Mouse (Mus musculus) C2C12 (cell line): ENCODE results near the gene Ppp1r18. TPM values are rescaled to one million over a fixed set of nuclear protein-coding genes. Genes with fewer than 3 reads are reported as not detected.

Experiments used
- H3K27me3 ChIP-seq: one replicate; pipeline ENCODE4 v1.6.1; 2011; ENCODE audit not compliant: control insufficient read depth, insufficient read depth, insufficient read length
- H3K36me3 ChIP-seq: one replicate; pipeline ENCODE4 v1.6.1; 2011; ENCODE audit not compliant: control insufficient read depth, insufficient read depth
- H3K4me3 ChIP-seq: one replicate; pipeline ENCODE4 v1.5.1; 2011; ENCODE audit warnings: mild to moderate bottlenecking, control low read depth; ENCODE audit not compliant: poor library complexity, insufficient read depth, severe bottlenecking
- H3K79me2 ChIP-seq: one replicate; pipeline ENCODE4 v1.6.1; 2011; ENCODE audit not compliant: control insufficient read depth, insufficient read depth
- H3K79me3 ChIP-seq: one replicate; pipeline ENCODE4 v1.6.1; 2011; ENCODE audit warnings: low read depth, control low read depth
- H3ac ChIP-seq: one replicate; pipeline ENCODE3; 2011; ENCODE audit warnings: low read depth; ENCODE audit not compliant: control insufficient read depth, insufficient read length
- CEBPB ChIP-seq: IDR thresholded peaks from one replicate; pipeline ENCODE4 v1.6.1; 2011; ENCODE audit warnings: low read depth, mild to moderate bottlenecking, control low read depth, moderate library complexity
- CTCF ChIP-seq: IDR thresholded peaks from one replicate; pipeline ENCODE4 v1.5.1; 2011; ENCODE audit not compliant: control insufficient read depth, insufficient read depth, insufficient read length
- FOSL1 ChIP-seq: IDR thresholded peaks from one replicate; pipeline ENCODE4 v1.8.0; 2011; ENCODE audit warnings: mild to moderate bottlenecking, low read length; ENCODE audit not compliant: poor library complexity, insufficient read depth, severe bottlenecking
- MAX ChIP-seq: IDR thresholded peaks from one replicate; pipeline ENCODE4 v1.6.1; 2011; ENCODE audit warnings: mild to moderate bottlenecking, control low read depth
- MYOD1 ChIP-seq: IDR thresholded peaks from one replicate; pipeline ENCODE4 v1.6.1; 2011; ENCODE audit warnings: low read depth; ENCODE audit not compliant: control insufficient read depth, insufficient read length
- MYOG ChIP-seq: IDR thresholded peaks from one replicate; pipeline ENCODE4 v1.6.1; 2011; ENCODE audit not compliant: control insufficient read depth, insufficient read length; ENCODE audit errors: extremely low read depth
- USF1 ChIP-seq: IDR thresholded peaks from one replicate; pipeline ENCODE4 v1.6.1; 2011; ENCODE audit warnings: low read depth, mild to moderate bottlenecking, control low read depth, moderate library complexity
- polyA plus RNA-seq: library from polyadenylated mRNA; unstranded; fragments of >200 nt; fragmentation: generic; extraction: Trizol; gene quantifications from one replicate; pipeline ENCODE4 v1.2.1, GENCODE M21; 2012; ENCODE audit warnings: missing spikeins

The Ppp1r18 gene
- polyA plus RNA-seq, 1 experiment, result 84.2 TPM

- H3K27me3 ChIP-seq, result no peaks in the 10 kb centered on the region
- H3ac ChIP-seq, result no peak overlapping the region
- H3K4me3 ChIP-seq, result no peak overlapping the region
- no peaks in the 10 kb centered on the region for H3K79me3 ChIP-seq
- TF ChIP-seq CTCF, result no peak
- no peak for TF ChIP-seq CEBPB
- no peak for TF ChIP-seq USF1
- TF ChIP-seq MAX, result no peak
- TF ChIP-seq FOSL1, result no peak
- no peak for TF ChIP-seq MYOG
- TF ChIP-seq MYOD1, result no peak
- H3K79me2 ChIP-seq, result peaks cover 1% of the 10 kb centered on the region
- H3K36me3 ChIP-seq, result peaks cover 19% of the 10 kb centered on the region
Measured at GRCm38 (mm10) chr17:35903343-35903991, 38.1 kb downstream of the Ppp1r18 start.

GRCm38 (mm10) chr17:35903992-35904355 lies 38.6 kb downstream of the Ppp1r18 start:
- Histone ChIP-seq H3K4me3 (no peak overlapping the region), H3K79me3 (peaks cover 3% of the 10 kb centered on the region), H3K36me3 (peaks cover 19% of the 10 kb centered on the region), H3K79me2 (peaks cover 6% of the 10 kb centered on the region), H3ac (no peak overlapping the region), H3K27me3 (no peaks in the 10 kb centered on the region)
- TF ChIP-seq CTCF, result no peak
- TF ChIP-seq MYOG, result no peak
- no peak for TF ChIP-seq FOSL1
- no peak for TF ChIP-seq MYOD1
- TF ChIP-seq USF1, result no peak
- TF ChIP-seq CEBPB, result no peak
- no peak for TF ChIP-seq MAX

GRCm38 (mm10) chr17:35905587-35905986 lies 40.2 kb downstream of the Ppp1r18 start:
- H3K36me3 ChIP-seq, result peaks cover 19% of the 10 kb centered on the region
- no peaks in the 10 kb centered on the region for H3K27me3 ChIP-seq
- peaks cover 6% of the 10 kb centered on the region for H3K79me3 ChIP-seq
- no peak for TF ChIP-seq MYOD1
- TF ChIP-seq MAX, result no peak
- no peak for TF ChIP-seq CTCF
- no peak for TF ChIP-seq MYOG
- TF ChIP-seq FOSL1, result no peak
- no peak for TF ChIP-seq CEBPB
- TF ChIP-seq USF1, result no peak
- no peak overlapping the region for H3K4me3 ChIP-seq
- no peak overlapping the region for H3ac ChIP-seq
- H3K79me2 ChIP-seq, result peaks cover 18% of the 10 kb centered on the region

- Histone ChIP-seq H3ac (no peak overlapping the region), H3K79me3 (peaks cover 7% of the 10 kb centered on the region), H3K4me3 (no peak overlapping the region), H3K36me3 (peaks cover 36% of the 10 kb centered on the region), H3K27me3 (no peaks in the 10 kb centered on the region), H3K79me2 (peaks cover 33% of the 10 kb centered on the region)
- TF ChIP-seq USF1, result no peak
- no peak for TF ChIP-seq MYOG
- TF ChIP-seq FOSL1, result no peak
- TF ChIP-seq CEBPB, result no peak
- TF ChIP-seq MAX, result no peak
- TF ChIP-seq CTCF, result no peak
- no peak for TF ChIP-seq MYOD1
Measured at GRCm38 (mm10) chr17:35907609-35908008, 42.2 kb downstream of the Ppp1r18 start.

- Histone ChIP-seq H3K36me3 (peaks cover 44% of the 10 kb centered on the region), H3K79me3 (peaks cover 18% of the 10 kb centered on the region), H3K27me3 (no peaks in the 10 kb centered on the region), H3K79me2 (peaks cover 51% of the 10 kb centered on the region), H3ac (peak overlapping the region; percentile 64), H3K4me3 (peak overlapping the region; percentile 48)
- no peak for TF ChIP-seq USF1
Measured at GRCm38 (mm10) chr17:35909186-35909918, 44.0 kb downstream of the Ppp1r18 start.

GRCm38 (mm10) chr17:35909919-35910369 lies 44.6 kb downstream of the Ppp1r18 start, which contains the start of gene Atat1:
Atat1 (minus strand) TSS chr17:35910075.
- Histone ChIP-seq H3K79me2 (peaks cover 57% of the 10 kb centered on the region), H3K4me3 (peak within 1 kb of the TSS; percentile 48), H3ac (peak within 1 kb of the TSS; percentile 64), H3K79me3 (peaks cover 24% of the 10 kb centered on the region), H3K36me3 (peaks cover 48% of the 10 kb centered on the region), H3K27me3 (no peaks in the 10 kb centered on the region)
- TF ChIP-seq MYOD1 (no peak), FOSL1 (no peak), MYOG (no peak), CTCF (no peak), CEBPB (no peak), MAX (no peak), USF1 (no peak)
